Mouse (Mus musculus) lung, postnatal 10 days (tissue): ENCODE results near the gene Tmem259.

Source experiments
- DNase-seq: peaks from one replicate; pipeline ENCODE4 v3.0.0; 2021

Tmem259 gene

DNA sequence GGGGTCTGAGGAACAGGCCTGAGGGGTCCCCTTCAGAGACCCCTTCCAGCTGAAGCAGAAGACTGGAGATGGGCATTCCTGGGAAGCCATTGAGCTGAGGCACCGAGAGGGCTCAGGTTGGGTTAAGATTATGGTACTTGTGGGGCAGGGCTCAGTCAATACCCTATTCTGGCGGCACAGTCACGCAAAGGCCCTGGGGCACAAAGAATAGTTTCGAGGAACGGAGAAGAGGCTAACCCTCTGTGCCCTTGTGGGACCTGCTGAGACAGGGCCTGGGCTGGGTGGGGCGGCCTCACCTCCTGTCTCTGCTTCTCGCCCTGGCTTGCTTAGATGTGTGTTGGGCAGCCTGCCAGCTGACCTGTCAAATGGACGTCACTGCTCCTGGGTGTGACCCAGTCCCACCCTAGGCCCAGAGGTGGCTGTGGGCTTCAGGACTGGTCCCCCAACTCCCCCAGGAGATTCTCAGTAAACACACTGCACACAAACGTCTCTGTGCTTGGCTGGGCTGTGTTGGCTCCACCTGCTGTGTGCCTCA, 50.9 kb downstream of the Tmem259 start:
- DNase-seq: no peak

DNA sequence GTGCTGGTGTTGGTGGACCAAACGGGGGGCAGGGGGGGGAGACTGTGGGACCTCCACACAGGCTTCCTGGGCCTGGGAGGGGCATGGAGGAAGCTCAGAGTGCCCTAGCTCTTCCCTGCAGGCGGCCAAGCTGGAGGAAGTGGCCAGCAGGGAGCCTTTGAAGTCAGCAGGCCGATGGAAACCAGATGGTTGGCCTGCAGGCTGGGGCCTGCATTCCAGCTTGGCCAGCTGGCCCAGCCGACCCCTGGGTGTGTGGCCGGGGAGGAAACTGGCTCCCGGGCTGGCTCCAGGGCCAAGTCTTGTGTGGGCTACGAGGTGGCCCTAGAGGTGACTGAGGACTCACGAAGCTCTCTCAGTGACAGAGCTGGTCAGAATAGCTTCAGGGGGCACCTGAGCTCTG, 51.4 kb downstream of the Tmem259 start:
- DNase-seq: peak; percentile 89

DNA sequence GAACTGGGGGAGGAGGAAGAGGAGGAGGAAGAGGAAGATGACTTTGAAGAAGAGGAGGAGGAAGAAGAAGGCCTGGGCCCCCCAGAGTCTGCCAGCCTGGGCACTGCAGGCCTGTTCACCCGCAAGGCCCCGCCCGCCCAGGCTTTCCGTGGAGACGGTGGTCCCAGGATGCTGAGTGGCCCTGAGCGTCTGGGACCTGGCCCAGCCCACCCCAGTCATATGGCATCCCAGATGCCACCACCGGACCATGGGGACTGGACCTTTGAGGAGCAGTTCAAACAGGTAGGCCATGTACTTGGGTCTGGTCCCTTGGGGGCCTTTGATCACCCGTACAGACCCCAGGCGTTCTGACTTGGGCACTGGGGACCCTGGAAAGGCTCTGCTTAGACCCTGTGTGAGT, 52.3 kb downstream of the Tmem259 start:
- no peak for DNase-seq

DNA sequence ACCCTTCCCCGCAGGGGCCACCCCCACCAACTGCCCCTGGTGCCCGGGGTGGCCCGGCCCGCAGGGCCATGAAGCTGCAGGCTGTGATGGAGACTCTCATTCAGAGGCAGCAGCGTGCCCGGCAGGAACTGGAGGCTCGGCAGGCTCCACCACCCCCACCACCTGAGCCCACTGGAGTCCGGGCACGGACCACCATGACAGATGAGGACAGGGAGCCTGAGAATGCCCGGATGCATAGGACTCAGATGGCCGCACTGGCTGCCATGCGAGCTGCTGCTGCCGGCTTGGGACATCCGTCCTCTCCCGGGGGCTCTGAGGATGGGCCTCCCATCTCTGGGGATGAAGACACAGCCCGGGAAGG, 53.3 kb downstream of the Tmem259 start:
- no peak for DNase-seq

DNA sequence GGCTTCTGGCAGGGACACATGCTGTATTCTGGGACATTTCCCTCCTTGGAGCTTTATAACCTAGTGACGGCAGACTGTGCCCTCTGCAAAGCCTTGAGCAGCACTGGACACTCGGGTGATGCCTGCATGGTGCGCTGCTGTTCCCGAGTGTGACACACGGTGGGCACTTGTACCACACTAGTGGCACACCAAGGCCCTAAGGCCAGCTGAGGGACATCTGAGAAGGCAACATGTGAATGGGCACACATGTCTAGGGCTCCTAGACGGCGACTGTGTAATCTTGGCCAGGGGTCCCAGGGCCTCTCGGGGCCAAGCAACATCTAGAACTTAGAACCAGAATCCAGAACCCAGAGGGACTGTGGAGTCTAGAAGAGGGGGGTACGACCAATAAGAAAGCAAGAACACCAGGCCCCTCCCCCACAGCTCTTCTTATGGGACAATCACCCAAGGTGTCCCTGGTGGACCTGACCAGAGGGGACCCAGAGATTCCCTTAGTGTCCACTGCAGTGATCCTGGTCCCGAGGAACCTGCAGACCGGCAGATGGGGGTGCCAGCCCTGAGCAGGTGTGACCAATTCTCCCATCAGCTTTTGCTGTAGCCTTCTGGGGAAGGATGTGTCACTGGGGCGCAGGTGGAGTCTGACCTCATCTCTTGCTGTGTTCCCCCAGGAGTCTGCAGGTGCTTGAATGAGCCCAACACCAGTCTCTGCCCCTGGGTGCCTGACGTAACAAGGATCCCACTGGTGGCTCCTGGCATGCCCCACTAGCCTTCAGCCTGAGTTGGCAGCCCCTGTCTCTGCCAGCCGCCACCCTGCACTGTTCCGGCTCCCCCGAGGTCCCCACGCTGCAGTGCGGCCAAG, 53.9 kb downstream of the Tmem259 start:
- no peak for DNase-seq

DNA sequence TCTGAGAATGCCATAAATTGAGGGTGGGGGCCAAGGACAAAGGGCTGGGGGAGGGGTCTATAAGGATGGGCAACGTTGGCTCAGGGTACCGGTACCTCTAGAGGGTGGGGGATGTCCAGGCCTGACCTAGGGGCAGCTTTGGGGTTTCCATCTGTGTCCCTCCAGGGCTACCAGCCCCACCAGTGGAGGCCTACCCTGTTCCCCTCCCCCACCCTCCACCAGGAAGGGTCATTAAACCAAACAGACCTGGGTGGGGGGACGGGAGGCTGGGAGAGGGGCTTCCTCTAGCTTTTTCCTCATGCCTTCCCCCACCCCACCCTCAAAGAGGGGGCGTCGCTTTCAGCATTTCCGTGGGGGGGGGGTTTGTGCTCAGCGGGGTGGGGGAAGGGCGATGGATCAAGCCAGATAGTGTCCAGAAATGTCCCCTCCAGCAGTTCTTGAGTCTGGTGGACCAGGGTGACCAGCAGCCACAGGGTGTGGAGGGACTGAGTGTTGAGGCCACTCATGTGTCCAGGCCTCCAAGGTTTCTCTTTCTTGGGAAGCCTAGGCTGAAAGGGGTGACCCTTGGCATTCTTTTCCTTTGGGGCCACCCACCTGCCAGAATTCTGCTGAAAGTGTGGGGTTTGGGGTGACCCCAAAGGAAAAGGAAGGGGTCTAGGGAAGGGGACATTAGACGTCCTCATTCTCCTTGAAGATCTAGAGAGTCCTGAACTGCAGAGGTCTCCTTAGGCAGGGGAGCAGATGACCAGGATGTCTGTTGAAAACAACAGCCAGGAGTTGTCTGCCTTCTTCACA, 55.0 kb downstream of the Tmem259 start:
- DNase-seq: no peak

DNA sequence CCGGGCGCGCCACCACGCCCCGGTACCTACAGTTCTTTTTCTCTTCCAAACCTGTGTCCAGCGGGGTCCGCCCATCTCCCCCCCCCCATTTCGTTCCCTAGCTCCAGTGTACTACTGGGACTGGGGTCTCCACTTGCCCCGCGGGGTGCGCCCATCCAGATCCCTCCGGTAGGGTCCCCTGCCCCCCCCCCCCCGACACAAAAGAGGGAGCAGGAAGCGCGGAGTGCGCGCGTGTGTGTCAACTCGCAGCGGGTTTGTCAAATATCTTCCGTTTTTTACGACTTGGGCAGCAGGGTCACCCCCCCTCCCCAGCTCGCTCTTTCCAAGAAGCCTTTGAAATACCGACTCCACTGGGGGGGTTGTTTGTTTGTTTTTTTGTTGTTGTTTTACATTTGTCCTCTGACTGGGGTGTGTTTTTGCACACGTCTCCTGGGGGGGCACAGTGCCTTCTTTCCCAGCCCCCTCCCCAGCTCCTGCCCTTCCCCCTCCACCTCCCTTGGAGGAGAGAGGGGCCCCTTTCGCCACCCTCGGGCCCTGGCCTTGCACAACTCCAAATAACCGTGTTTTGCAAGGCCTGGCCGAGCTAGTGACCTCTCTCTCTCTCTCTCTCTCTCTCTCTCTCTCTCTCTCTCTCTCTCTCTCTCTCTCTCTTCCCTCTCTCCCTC, 56.0 kb downstream of the Tmem259 start:
- DNase-seq: peak; percentile 75

DNA sequence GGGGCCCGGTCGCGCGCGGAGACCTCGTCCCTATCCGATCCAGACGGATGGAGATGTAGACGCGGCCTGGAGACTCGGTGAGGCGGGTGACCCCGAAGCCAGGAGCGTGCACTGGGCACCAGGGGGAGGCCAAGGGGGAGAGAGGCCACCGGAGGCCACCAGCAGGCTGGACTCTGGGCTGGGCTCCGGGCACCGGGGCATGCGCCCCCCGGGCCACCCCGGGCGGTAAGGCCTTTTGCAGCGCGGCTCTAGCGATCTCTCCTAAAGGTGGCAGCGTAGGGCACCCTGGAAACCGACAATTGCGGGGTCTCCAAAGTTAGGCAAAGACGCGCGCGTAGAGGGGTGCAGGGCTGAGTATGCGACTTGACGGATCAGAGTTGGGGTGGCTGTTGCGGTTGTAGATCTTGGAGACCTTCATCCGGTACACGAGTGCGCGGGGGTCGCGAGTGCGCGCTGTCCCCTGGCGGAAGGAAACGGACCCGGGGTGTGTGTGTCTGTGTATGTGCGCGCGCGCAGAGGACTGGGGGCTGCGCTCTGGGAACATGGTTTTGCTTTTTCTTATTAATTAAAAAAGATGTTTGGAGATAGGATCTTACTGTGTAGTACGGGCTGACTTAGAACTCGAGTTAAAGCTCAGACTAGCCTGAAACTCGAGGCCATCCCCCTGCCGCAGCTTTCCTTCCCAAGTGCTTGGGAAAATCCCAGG, 56.7 kb downstream of the Tmem259 start:
- DNase-seq: peak; percentile 76

DNA sequence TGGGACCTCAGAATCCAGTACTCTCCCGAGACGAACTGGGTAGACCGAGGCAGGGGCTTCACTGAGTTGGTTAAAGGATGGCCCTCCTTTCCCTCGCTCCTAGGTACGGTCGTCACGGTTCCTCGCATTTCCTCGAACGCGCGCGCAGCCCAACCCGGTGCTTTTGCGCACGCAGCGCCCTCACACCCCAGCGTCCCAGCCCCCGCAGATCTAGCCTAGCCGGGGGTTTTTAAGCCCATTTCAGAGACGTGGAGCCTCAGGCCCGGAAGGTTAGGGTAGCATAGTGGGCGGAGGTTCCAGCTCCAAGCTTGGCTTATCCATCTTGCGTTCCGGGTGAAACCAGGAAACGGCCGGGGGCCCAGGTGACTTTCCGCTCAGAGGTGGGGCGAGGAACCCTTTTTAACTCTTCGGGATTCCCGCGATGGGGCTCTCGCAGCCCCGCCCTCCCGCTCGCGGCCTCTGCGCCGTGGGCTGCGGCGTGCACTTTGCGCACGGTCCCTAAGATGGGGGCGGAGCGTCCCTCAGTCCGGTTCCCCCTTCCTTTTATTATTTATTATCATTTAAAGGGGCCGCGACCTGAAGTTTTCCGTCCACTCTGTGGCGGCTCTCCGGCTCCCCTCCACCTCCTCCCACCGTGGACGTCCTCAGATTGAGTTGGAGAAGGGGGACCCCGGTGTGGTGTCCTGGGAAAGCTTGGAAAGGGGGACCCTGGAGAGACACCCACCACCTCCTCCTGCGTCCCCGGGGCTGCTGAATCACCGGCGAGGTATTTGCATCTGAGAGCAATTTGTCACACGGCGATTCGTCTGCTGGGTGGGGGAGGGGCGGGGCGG, 57.4 kb downstream of the Tmem259 start, which contains the start of gene Arid3a:
TSS of gene Arid3a (plus strand) at position 553 of the 833 bp plus-strand sequence.
- peak; percentile 94 for DNase-seq

DNA sequence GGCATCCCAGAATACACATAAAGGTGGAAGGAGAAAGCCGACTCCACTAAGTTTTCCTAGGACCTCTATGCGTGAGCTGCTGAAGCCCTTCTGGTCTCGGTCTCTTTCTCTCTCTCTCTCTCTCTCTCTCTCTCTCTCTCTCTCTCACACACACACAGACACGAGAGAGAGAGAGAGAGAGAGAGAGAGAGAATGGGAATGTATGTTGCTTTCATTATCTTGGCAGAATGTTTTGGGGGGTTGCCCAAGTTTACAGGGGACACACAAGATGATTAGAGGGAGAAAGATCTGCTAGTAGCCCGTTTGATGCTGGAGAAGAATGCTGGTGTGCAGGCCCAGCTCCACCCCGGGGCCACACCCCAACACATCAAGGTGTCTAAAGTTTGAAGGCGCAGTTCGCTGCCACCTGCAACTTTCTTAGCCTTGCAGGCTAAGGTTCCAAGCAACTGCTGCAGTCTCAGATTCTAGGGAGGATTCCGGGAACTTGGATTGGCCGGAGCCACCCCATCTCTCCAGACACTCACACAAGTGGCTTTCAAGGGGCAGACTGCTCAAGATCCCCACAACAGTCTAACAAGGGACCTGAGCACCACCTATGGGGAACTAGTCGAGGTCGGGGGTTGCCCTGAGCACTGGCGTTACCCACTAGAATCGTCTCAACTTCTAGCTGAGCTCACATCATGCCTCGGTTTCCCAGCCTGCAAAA, 58.2 kb downstream of the Tmem259 start:
- no peak for DNase-seq

DNA sequence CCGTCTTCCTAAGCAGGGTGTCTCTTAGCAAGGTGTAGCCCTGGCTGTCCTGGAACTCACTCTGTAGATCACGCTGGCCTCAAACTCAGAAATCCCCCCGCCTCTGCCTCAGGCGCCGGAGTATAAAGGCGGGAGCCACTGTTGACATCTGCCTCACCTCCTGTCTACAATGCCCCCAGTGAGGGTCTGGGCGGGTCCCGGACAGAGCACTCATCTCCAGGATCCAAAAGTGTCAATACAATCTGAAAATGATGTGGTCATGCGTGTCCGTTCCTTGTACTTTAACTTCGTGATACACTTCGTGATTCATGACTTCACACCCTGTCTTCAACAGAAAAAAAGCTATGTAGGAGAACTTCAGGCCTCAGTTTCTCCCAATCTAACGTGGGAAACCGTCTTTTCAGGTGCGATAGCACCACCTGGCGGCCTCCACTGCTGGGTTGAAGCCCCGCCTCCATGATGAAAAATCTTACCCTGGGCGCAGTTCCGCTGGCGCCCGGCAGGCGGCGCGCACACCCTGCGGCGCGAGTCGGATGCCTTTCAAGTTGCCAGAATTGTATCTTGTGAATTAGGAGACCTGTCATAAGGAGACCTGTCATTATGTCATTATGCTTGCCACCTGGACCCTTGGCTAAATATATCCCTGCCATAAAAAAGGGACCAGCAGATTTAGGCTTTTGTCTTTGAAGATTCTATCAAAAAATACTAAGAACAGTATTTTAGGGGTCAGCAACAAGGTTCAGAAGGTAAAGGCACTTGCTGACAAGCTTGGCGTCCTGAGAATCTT, 58.9 kb downstream of the Tmem259 start:
- peak; percentile 90 for DNase-seq
